Mouse (Mus musculus): Measurements from ENCODE around the gene Ccm2. TPM values are rescaled to one million over a fixed set of nuclear protein-coding genes. Genes with fewer than 3 reads are reported as not detected.
A peak's percentile ranks its signal among the peaks of the same experiment; 100 is the strongest.
"Not testable (repeated sequence)": the region's sequence is repeated elsewhere in the genome, so short reads cannot be mapped to it uniquely, and the experiment has no call there.

Ccm2 gene
- polyA plus RNA-seq, 1 experiment from 2014 or later: 87.6 TPM

DNA sequence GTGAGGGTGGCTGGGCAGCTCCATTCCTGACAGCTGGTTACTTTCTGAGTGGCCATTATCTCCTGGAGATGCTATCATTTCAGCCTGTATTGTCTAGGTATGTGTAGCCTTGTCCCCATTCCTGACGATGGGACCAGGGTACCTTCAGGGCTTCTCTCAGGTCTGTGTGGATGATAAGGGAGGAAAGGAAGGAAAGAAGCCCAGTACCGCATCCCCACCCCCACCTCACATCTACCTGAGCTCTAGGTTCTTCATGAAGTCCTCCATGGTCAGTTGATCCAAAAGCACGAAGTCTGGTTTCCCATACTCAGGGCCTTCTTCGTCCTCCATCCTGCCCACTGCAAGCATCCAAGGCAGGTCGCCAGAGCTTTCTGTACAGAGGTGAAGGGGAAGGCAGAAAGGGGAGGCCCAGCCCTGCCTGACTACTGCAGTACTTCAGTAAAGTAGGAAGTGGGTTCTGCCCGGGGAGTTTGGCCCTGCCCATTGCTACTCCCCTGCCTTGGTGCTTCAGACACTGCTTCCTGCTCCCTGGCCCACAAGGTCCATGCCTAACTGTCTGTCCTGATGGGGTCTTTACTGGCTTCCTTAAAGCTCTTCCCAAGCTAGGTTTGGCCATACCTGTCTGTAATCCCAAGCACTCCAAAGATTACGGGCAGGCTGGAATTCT lies 26.0 kb upstream of the Ccm2 start, which contains the start of gene Myo1g:
TSS of gene Myo1g (minus strand) at position 459 of the 667 bp plus-strand sequence.
- H3K9ac ChIP-seq (replicated peaks; ENCODE audit: low read depth, low read length): no peak within 1 kb of the TSS
- ATAC-seq (ENCODE audit: low read depth): no peak
- H3K4me3 ChIP-seq (ENCODE audit: low read depth, low read length): no peak within 1 kb of the TSS
- H3K27me3 ChIP-seq (ENCODE audit: control insufficient read depth, insufficient read depth, low read length): no peaks in the 10 kb centered on the region
- H3K36me3 ChIP-seq (ENCODE audit: control insufficient read depth, insufficient read depth, low read length): peaks cover 11% of the 10 kb centered on the region
- WGBS: 78% methylated on average over 7 of the region's 7 CpGs
- H3K27ac ChIP-seq (ENCODE audit: low read depth, low read length): no peak within 1 kb of the TSS
- H3K9me3 ChIP-seq (ENCODE audit: control insufficient read depth, low read length): no peaks in the 10 kb centered on the region
- no peaks in the 10 kb centered on the region for H3K4me1 ChIP-seq (ENCODE audit: control insufficient read depth, insufficient read depth, low read length)
- H3K4me2 ChIP-seq (ENCODE audit: low read depth, low read length): no peak within 1 kb of the TSS

DNA sequence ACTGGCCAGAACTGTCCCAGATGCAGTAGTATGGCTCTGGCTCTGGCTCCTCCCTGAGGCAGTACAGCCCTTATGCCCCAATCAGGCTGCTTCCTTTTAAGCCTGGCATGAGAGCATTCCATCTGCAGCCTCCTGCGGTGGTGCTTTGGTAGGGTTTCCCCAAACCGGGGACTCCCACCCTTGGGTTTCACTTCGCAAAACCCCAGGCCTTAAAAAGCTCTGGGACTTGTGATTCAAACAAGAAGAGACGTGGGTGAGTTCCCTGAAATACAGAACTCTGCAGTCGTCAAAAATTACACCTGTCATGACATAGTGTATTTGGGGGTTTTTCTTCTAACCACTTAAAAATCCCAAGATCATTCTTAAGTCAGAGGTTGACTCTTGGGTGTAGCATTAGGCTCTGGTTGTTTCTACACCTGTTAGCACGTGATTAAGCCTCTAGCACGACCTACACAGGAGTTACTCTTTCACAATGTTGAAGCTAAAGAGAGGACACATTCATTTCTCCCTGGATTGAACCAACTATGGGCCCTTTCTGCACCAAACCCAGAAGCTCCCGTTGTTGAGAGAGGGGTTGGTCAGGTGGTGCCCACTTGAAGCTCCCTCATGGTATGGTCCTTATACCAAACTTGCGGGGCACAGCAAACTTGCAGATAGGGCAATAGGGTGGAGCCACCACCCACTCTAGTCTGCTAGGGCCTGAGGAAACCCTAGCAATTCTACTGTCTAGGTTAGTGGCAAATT lies 23.7 kb upstream of the Ccm2 start:
- Histone ChIP-seq H3K36me3 (ENCODE audit: control insufficient read depth, insufficient read depth, low read length) (peaks cover 11% of the 10 kb centered on the region), H3K27me3 (ENCODE audit: control insufficient read depth, insufficient read depth, low read length) (no peaks in the 10 kb centered on the region), H3K27ac (ENCODE audit: low read depth, low read length) (no peak overlapping the region), H3K4me3 (ENCODE audit: low read depth, low read length) (no peak overlapping the region), H3K9me3 (ENCODE audit: control insufficient read depth, low read length) (no peaks in the 10 kb centered on the region), H3K9ac (replicated peaks; ENCODE audit: low read depth, low read length) (no peak overlapping the region), H3K4me2 (ENCODE audit: low read depth, low read length) (no peak overlapping the region), H3K4me1 (ENCODE audit: control insufficient read depth, insufficient read depth, low read length) (peaks cover 9% of the 10 kb centered on the region; the same call in 1 of the 2 replicates)
- no peak for ATAC-seq (ENCODE audit: low read depth)
- WGBS: 78% methylated on average over 9 of the region's 9 CpGs

DNA sequence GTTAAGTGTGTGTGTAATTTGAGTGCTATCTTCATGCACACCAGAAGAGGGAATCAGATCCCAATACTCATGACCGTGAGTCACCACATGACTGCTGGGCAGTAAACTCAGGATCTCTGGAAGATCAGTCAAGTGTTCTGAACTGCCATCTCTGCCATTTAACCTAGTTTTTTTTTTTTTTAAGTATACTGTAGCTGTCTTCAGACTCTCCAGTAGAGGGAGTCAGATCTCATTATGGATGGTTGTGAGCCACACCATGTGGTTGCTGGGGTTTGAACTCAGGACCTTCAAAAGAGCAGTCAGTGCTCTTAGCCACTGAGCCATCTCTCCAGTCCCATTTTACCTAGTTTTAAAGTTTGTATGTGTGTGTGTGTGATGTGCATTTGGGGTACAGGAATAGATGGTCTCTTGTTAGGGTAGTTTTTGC lies 23.0 kb upstream of the Ccm2 start:
- no peak for ATAC-seq (ENCODE audit: low read depth)
- H3K4me1 ChIP-seq (ENCODE audit: control insufficient read depth, insufficient read depth, low read length): peaks cover 11% of the 10 kb centered on the region; the same call in 1 of the 2 replicates

DNA sequence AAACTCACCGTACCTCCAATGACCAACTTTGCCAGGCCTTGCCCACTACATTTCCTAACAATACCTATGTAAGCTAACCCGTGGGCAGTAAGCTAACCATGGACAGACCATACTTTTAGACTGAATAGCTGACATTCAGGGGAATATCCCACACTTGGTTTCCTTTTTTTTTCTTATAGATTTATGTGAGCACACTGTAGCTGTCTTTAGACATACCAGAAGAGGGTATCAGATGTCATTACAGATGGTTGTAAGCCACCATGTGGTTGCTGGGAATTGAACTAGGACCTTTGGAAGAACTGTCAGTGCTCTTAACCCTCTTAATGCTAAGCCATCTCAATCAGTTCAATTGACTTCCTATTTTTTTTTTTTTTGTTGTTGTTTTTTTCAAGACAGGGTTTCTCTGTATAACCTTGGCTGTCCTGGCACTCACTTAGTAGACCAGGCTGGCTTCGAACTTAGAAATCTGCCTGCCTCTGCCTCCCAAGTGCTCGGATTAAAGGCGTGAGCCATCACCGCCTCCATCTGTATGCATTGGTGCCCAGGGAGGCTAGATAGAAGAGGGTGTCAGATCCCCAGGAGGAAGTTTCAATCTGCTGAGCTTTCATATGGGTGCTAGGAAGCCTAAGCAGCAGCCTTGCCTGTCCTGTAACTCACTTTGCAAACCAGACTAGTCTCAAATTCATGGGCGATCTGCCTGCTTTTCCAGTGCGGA lies 22.4 kb upstream of the Ccm2 start:
- H3K36me3 ChIP-seq (ENCODE audit: control insufficient read depth, insufficient read depth, low read length): peaks cover 11% of the 10 kb centered on the region
- no peak overlapping the region for H3K27ac ChIP-seq (ENCODE audit: low read depth, low read length)
- no peaks in the 10 kb centered on the region for H3K27me3 ChIP-seq (ENCODE audit: control insufficient read depth, insufficient read depth, low read length)
- H3K9me3 ChIP-seq (ENCODE audit: control insufficient read depth, low read length): no peaks in the 10 kb centered on the region
- H3K4me3 ChIP-seq (ENCODE audit: low read depth, low read length): no peak overlapping the region
- no peak for ATAC-seq (ENCODE audit: low read depth)
- H3K4me1 ChIP-seq (ENCODE audit: control insufficient read depth, insufficient read depth, low read length): peaks cover 11% of the 10 kb centered on the region; the same call in 1 of the 2 replicates
- no peak overlapping the region for H3K9ac ChIP-seq (replicated peaks; ENCODE audit: low read depth, low read length)
- 90% methylated on average over 8 of the region's 8 CpGs for WGBS
- no peak overlapping the region for H3K4me2 ChIP-seq (ENCODE audit: low read depth, low read length)

More for the DNA sequence above, 23.0 kb upstream of the Ccm2 start:
- Histone ChIP-seq H3K27ac (ENCODE audit: low read depth, low read length) (no peak overlapping the region), H3K9me3 (ENCODE audit: control insufficient read depth, low read length) (no peaks in the 10 kb centered on the region), H3K27me3 (ENCODE audit: control insufficient read depth, insufficient read depth, low read length) (no peaks in the 10 kb centered on the region), H3K4me2 (ENCODE audit: low read depth, low read length) (no peak overlapping the region), H3K36me3 (ENCODE audit: control insufficient read depth, insufficient read depth, low read length) (peaks cover 11% of the 10 kb centered on the region), H3K9ac (replicated peaks; ENCODE audit: low read depth, low read length) (no peak overlapping the region), H3K4me3 (ENCODE audit: low read depth, low read length) (no peak overlapping the region)
- 63% methylated on average over 1 of the region's 1 CpGs for WGBS

DNA sequence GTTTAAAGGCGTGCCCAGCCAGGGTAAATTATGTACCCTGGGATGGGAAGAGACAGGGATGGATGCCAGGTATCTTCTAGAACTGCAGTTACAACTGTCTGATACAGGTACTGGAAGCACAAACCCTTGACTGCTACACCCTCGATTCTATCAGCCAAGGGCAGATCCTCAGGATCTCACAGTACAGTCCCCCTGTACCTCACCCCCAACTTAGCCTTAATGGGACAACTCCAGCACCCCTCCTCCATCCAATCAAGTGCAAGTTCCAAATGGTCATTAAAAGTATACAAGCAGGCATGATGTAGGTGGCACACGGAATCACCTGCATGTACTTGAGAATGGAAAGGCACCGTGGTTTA lies 21.8 kb upstream of the Ccm2 start:
- Histone ChIP-seq H3K4me1 (ENCODE audit: control insufficient read depth, insufficient read depth, low read length) (peaks cover 11% of the 10 kb centered on the region; the same call in 1 of the 2 replicates), H3K27ac (ENCODE audit: low read depth, low read length) (no peak overlapping the region), H3K4me2 (ENCODE audit: low read depth, low read length) (no peak overlapping the region), H3K27me3 (ENCODE audit: control insufficient read depth, insufficient read depth, low read length) (no peaks in the 10 kb centered on the region), H3K9ac (replicated peaks; ENCODE audit: low read depth, low read length) (no peak overlapping the region), H3K9me3 (ENCODE audit: control insufficient read depth, low read length) (no peaks in the 10 kb centered on the region), H3K4me3 (ENCODE audit: low read depth, low read length) (no peak overlapping the region), H3K36me3 (ENCODE audit: control insufficient read depth, insufficient read depth, low read length) (peaks cover 11% of the 10 kb centered on the region)
- no peak for ATAC-seq (ENCODE audit: low read depth)
- 89% methylated on average over 4 of the region's 4 CpGs for WGBS

DNA sequence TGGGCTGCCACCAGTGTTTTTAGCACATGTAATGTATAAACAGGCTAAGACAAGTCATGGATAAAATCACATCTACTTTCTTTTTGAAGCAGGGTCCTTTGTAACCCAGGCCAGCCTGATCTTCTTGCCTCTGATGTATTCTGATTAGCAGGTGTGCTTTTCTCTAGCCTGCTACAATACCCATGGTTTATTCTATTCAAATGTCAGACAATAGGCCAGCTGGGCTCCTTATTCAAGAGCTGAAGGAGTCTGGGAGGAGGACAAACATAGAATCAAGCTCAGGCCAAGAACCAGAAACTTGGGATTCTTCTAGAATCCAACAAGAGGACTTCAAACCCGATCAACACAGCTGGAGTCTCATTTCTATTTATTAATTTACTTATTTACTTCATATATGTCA lies 21.4 kb upstream of the Ccm2 start:
- 79% methylated on average over 1 of the region's 1 CpGs for WGBS
- Histone ChIP-seq H3K9ac (replicated peaks; ENCODE audit: low read depth, low read length) (no peak overlapping the region), H3K36me3 (ENCODE audit: control insufficient read depth, insufficient read depth, low read length) (peaks cover 11% of the 10 kb centered on the region), H3K9me3 (ENCODE audit: control insufficient read depth, low read length) (no peaks in the 10 kb centered on the region), H3K4me1 (ENCODE audit: control insufficient read depth, insufficient read depth, low read length) (peaks cover 11% of the 10 kb centered on the region; the same call in 1 of the 2 replicates), H3K4me3 (ENCODE audit: low read depth, low read length) (no peak overlapping the region), H3K27me3 (ENCODE audit: control insufficient read depth, insufficient read depth, low read length) (no peaks in the 10 kb centered on the region), H3K27ac (ENCODE audit: low read depth, low read length) (no peak overlapping the region), H3K4me2 (ENCODE audit: low read depth, low read length) (no peak overlapping the region)
- no peak for ATAC-seq (ENCODE audit: low read depth)

DNA sequence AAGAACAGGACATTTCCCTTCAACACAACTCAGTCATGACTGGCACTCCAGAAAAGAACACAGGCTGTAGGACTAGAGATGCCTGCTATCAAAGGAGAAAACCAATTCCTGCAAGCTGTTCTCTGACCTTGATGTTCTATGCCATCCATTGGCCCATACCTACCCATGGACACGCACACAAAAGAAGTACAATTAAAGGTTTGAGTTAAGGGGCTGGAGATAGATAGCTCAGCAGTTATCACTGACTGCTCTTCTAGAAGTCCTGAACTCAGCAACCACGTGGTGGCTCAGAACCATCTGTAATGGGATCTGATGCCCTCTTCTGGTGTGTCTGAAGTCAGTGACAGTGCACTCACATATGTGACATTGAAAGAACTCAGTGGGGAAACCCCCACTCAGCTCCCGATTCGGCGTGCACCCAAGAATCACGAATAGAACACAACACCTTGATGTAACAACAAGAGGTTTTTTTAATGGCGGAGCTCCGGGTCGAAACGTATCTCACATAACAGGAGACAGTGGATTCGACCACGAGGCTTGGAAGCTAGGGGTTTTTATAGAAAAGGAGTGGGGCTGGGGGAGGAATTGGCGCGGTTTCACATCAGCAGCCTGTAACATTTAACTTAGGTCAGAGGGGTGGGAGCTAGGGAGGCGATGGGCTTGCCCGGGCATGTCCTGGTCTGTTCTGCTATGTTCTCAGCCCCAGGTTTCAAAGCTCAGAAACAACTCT lies 20.0 kb upstream of the Ccm2 start:
- H3K4me2 ChIP-seq (ENCODE audit: low read depth, low read length); ATAC-seq (ENCODE audit: low read depth); H3K9ac ChIP-seq (replicated peaks; ENCODE audit: low read depth, low read length); H3K9me3 ChIP-seq (ENCODE audit: control insufficient read depth, low read length); H3K4me3 ChIP-seq (ENCODE audit: low read depth, low read length); H3K27ac ChIP-seq (ENCODE audit: low read depth, low read length); H3K27me3 ChIP-seq (ENCODE audit: control insufficient read depth, insufficient read depth, low read length): not testable (repeated sequence)
- 78% methylated on average over 12 of the region's 16 CpGs for whole genome bisulfite sequencing
- H3K36me3 ChIP-seq (ENCODE audit: control insufficient read depth, insufficient read depth, low read length): peaks cover 11% of the 10 kb centered on the region
- H3K4me1 ChIP-seq (ENCODE audit: control insufficient read depth, insufficient read depth, low read length): peaks cover 11% of the 10 kb centered on the region; the same call in 1 of the 2 replicates

DNA sequence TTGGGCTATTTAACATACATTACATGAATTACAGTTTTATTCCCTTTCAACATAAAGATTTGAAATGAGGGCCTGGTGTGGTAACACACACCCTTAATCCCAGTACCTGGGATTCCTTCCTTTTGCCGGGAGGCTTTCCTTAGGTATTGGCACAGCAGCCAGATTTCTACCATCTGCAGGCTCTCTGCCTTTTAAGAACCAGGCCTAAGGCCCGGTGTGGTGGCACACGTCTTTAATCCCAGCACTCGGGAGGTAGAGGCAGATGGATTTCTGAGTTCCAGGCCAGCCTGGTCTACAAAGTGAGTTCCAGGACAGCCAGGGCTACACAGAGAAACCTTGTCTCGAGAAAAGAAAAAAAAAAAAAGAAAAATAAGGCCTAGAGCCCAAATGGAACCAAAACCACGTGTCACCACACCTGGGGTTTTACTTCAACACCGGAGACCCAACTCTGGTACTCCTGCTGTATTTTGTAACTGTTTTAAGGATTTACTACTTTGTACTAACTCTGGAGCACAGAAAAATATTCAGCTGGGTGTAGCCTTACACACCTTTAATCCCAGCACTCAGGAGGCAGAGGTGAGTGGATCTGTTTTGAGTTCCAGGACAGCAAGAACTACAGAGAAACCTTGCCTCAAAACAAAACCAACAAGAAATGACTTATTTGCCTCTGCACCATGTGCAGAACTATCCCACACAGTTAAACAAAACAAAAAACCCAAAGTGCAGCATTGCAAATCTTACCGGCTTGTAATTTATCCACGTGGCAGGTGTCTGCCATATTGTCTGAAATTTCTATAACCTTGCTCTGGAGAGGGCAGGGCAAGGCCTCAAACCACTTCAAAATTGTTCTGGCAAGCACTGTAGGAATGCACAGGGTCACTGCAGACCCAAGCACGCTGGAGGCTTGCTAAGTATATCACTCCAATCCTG lies 19.2 kb upstream of the Ccm2 start:
- peaks cover 11% of the 10 kb centered on the region for H3K36me3 ChIP-seq (ENCODE audit: control insufficient read depth, insufficient read depth, low read length)

More for the DNA sequence above, 19.2 kb upstream of the Ccm2 start:
- peak overlapping the region; percentile 72 for H3K9ac ChIP-seq (replicated peaks; ENCODE audit: low read depth, low read length)
- H3K4me1 ChIP-seq (ENCODE audit: control insufficient read depth, insufficient read depth, low read length): peaks cover 11% of the 10 kb centered on the region; the same call in 1 of the 2 replicates
- ATAC-seq (ENCODE audit: low read depth): peak; percentile 44
- WGBS: 27% methylated on average over 10 of the region's 10 CpGs
- H3K4me3 ChIP-seq (ENCODE audit: low read depth, low read length): peak overlapping the region; percentile 61
- H3K9me3 ChIP-seq (ENCODE audit: control insufficient read depth, low read length): no peaks in the 10 kb centered on the region
- peak overlapping the region; percentile 72; the same call in 1 of the 2 replicates for H3K27ac ChIP-seq (ENCODE audit: low read depth, low read length)
- H3K4me2 ChIP-seq (ENCODE audit: low read depth, low read length): peak overlapping the region; percentile 95
- H3K27me3 ChIP-seq (ENCODE audit: control insufficient read depth, insufficient read depth, low read length): no peaks in the 10 kb centered on the region
